Mouse (Mus musculus) limb, embryonic 11.5 days (tissue): ENCODE measurements at regions not wholly inside any gene's neighbourhood (a gene's known extent, or its start where the extent isn't known, plus 50 kb on each side); places are given as distances from the start of the nearest gene placed in this dataset.
A peak's percentile ranks its signal among the peaks of the same experiment; 100 is the strongest.

Experiments
- ATAC-seq: fragments of 200-750 bp; cut with Nextera tagmentation; 2 replicates; pipeline ENCODE4 v1.8.0; 2017; ENCODE audit warnings: low read depth; ENCODE audit not compliant: insufficient number of reproducible peaks, low FRiP score, low TSS enrichment
- DNase-seq: peaks from one replicate; pipeline ENCODE4 v3.0.0-alpha.2; 2015; ENCODE audit warnings: low spot score
- H3K27ac ChIP-seq: fragments of 300-500 bp; sonication (generic); replicated peaks from 2 replicates; pipeline ENCODE4 v1.5.1; 2014; ENCODE audit warnings: low read depth, mild to moderate bottlenecking, low read length
- H3K27me3 ChIP-seq: fragments of 300-500 bp; sonication (generic); 2 replicates; pipeline ENCODE4 v1.6.1; 2014; ENCODE audit warnings: mild to moderate bottlenecking, low read length, mixed read lengths; ENCODE audit not compliant: control insufficient read depth, insufficient read depth
- H3K36me3 ChIP-seq: fragments of 300-500 bp; sonication (generic); 2 replicates; pipeline ENCODE4 v1.6.1; 2014; ENCODE audit warnings: mild to moderate bottlenecking, low read length, moderate library complexity, mixed read lengths; ENCODE audit not compliant: control insufficient read depth, insufficient read depth
- H3K4me1 ChIP-seq: fragments of 300-500 bp; sonication (generic); 2 replicates; pipeline ENCODE4 v1.6.1; 2014; ENCODE audit warnings: low read length, mixed read lengths; ENCODE audit not compliant: control insufficient read depth, insufficient read depth
- H3K4me2 ChIP-seq: fragments of 300-500 bp; sonication (generic); 2 replicates; pipeline ENCODE4 v1.6.1; 2014; ENCODE audit warnings: low read depth, mild to moderate bottlenecking, moderate library complexity; ENCODE audit not compliant: severe bottlenecking
- H3K4me3 ChIP-seq: fragments of 300-500 bp; sonication (generic); 2 replicates; pipeline ENCODE4 v1.5.1; 2014; ENCODE audit warnings: low read depth, low read length
- H3K9ac ChIP-seq: fragments of 300-500 bp; sonication (generic); 2 replicates; pipeline ENCODE4 v1.6.1; 2014; ENCODE audit warnings: mild to moderate bottlenecking, low read length
- H3K9me3 ChIP-seq: fragments of 300-500 bp; sonication (generic); 2 replicates; pipeline ENCODE4 v1.6.1; 2016; ENCODE audit warnings: low read length; ENCODE audit not compliant: control insufficient read depth
- WGBS: fragments of 180-500 bp; shearing (Covaris S2); extraction: QIAGEN DNeasy Blood & Tissue Kit; methylation state at CpG from one replicate; pipeline ENCODE4 v1.1.7; 2014; 5-methylcytosine and 5-hydroxymethylcytosine counted together

GRCm38 (mm10) chr8:7594436-7594835, 1066.6 kb downstream of the Efnb2 start:
- DNase-seq = no peak
- no peaks in the 10 kb centered on the region for H3K36me3 ChIP-seq
- 93% methylated on average over 2 of the region's 2 CpGs for whole genome bisulfite sequencing
- no peaks in the 10 kb centered on the region for H3K4me1 ChIP-seq
- H3K4me3 ChIP-seq = no peak overlapping the region
- no peak overlapping the region for H3K4me2 ChIP-seq
- no peaks in the 10 kb centered on the region for H3K9me3 ChIP-seq
- no peaks in the 10 kb centered on the region for H3K27me3 ChIP-seq
- H3K9ac ChIP-seq = no peak overlapping the region
- H3K27ac ChIP-seq = no peak overlapping the region
- ATAC-seq = no peak

- no peaks in the 10 kb centered on the region for H3K4me1 ChIP-seq
Observed at GRCm38 (mm10) chr8:7575641-7576040, 1085.4 kb downstream of the Efnb2 start.

GRCm38 (mm10) chr8:7560645-7561044, 1100.4 kb downstream of the Efnb2 start:
- Histone ChIP-seq H3K4me1 (no peaks in the 10 kb centered on the region), H3K36me3 (no peaks in the 10 kb centered on the region), H3K9me3 (no peaks in the 10 kb centered on the region), H3K4me3 (no peak overlapping the region), H3K27me3 (no peaks in the 10 kb centered on the region), H3K27ac (no peak overlapping the region), H3K4me2 (no peak overlapping the region), H3K9ac (no peak overlapping the region)
- 79% methylated on average over 2 of the region's 2 CpGs for WGBS
- no peak for DNase-seq
- no peak for ATAC-seq

More at GRCm38 (mm10) chr8:7575641-7576040, 1085.4 kb downstream of the Efnb2 start:
- WGBS = 22% methylated on average over 3 of the region's 3 CpGs
- no peak overlapping the region for H3K4me3 ChIP-seq
- H3K27ac ChIP-seq = no peak overlapping the region
- ATAC-seq (no peak), DNase-seq (no peak)
- no peaks in the 10 kb centered on the region for H3K36me3 ChIP-seq
- no peak overlapping the region for H3K4me2 ChIP-seq
- H3K9me3 ChIP-seq = no peaks in the 10 kb centered on the region
- H3K27me3 ChIP-seq = no peaks in the 10 kb centered on the region
- no peak overlapping the region for H3K9ac ChIP-seq

- WGBS = 33% methylated on average over 3 of the region's 3 CpGs
Observed at GRCm38 (mm10) chr8:7554756-7555155, 1106.3 kb downstream of the Efnb2 start.

More at GRCm38 (mm10) chr8:7554756-7555155, 1106.3 kb downstream of the Efnb2 start:
- H3K9me3 ChIP-seq = no peaks in the 10 kb centered on the region
- no peaks in the 10 kb centered on the region for H3K27me3 ChIP-seq
- no peak overlapping the region for H3K4me2 ChIP-seq
- H3K27ac ChIP-seq = no peak overlapping the region
- no peak overlapping the region for H3K9ac ChIP-seq
- H3K4me1 ChIP-seq = no peaks in the 10 kb centered on the region
- DNase-seq (peak; percentile 29), ATAC-seq (no peak)
- no peaks in the 10 kb centered on the region for H3K36me3 ChIP-seq
- no peak overlapping the region for H3K4me3 ChIP-seq
